Mouse (Mus musculus): ENCODE measurements around the gene Frmpd3.
A peak's percentile ranks its signal among the peaks of the same experiment; 100 is the strongest.

The Frmpd3 gene

DNA sequence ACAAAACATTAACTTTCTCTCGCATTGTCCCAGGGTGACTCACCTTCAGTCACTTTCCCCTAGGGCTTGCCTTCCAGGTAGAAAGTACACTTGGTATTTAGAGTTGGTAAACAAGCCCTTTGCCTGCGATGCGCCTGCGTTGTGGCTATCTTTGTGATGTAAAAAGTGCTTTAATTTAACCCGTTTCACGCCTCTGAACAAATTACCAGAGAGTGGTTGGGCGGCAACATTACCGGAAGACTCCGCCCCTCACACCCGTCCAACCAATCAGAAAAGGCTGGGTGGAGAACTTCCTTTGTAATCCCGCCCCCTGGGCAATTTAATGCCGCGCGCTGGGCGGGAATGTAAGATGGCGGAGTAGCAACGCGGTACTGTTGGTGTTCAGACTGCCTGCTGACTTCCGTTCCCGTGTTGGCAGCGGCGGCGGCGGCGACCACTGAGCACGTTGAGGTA, 114.2 kb downstream of the Frmpd3 start, which contains the start of gene Prps1:
Gene Prps1 (plus strand): TSS at position 335 of the 453 bp plus-strand sequence.
- peak; percentile 82 to 88 for DNase-seq (ENCODE audit: low spot score in 2 of 2)

DNA sequence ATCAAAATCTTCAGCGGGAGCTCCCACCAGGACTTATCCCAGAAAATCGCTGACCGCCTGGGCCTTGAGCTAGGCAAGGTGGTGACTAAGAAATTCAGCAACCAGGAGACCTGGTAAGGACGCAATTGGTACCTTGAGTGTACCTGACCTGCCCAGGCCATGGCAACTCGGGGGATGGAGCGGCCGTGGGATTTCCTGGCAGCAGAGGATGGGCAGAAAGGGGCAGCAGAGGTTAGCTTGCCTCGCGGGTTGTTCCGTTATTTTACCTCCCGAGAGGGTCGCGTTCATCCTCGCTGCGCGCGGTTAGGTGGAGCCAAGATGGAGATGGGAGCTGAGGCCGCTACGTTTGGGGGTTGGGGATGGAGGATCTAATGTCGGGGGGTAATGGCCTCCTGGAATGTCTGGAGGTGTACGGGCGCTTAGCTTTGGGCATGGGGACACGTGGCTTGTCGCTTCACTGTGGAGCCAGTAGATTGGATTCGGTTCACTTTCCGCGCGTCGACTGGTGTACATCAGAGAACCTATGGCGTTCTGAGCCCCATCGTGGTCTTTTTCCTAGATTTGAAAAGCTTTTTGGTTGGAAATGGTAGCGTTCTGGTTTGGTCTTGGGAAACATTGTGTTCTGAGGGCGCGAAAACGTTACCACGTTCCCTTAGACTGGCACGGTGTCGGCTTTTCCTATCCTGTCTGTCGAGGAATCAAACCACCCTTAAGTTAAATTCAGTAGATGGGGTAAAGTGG, 114.9 kb downstream of the Frmpd3 start:
- DNase-seq (ENCODE audit: low spot score in 2 of 2): peak in 1 of 2 experiments; percentile 14

DNA sequence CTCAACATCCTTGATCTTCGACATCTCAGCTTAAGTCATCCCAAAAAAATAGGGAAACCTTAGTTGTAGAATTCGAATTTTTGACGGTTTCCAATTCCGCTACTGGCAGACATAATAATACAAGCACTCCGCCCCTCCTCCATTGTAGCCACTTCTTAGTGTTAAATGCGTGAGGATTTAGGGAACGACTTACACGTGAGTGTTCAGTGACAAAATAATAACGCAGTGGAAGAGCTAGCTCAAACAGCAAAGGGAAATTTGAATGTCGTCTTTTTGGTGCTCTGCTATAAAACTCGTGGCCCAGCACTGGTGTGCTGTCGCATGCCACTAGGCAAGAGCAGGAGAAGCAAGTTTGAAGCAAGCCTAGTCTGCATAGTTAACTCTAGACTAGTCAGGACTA, 115.4 kb downstream of the Frmpd3 start:
- DNase-seq (ENCODE audit: low spot score in 2 of 2): peak in 1 of 2 experiments; percentile 1

- DNase-seq (ENCODE audit: low spot score in 2 of 2): no peak
Measured at GRCm38 (mm10) chrX:140478231-140478630, 136.2 kb downstream of the Frmpd3 start.

DNA sequence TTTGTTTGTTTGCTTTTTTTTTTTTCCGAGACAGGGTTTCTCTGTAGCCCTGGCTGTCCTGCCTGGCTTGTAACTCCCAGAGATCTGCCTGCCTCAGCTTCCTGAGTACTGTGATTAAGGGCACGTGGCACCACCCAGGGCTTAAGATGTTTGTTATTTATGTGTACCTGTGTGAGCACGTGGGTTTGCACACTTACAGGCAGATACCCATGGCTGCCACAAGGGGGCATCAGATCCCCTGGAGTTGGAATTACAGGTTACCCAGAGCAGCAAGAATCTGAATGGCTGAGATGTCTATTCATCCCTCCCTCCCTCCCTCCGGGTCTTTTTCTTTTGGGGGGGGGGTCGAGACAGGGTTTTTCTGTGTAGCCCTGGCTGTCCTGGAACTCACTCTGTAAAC, 137.1 kb downstream of the Frmpd3 start:
- peak; percentile 3 to 16 for DNase-seq (ENCODE audit: low spot score in 2 of 2)

Measured in frontal cortex, postnatal 36 days (tissue).